Mouse (Mus musculus) MEL (cell line): Measurements from ENCODE around the gene Rbm42. TPM values are rescaled to one million over a fixed set of nuclear protein-coding genes. Genes with fewer than 3 reads are reported as not detected.

ENCODE experiments used
- DNase-seq: peaks from one replicate; pipeline ENCODE4 v3.0.0; 2011; ENCODE audit warnings: low read depth, low spot score
- H3K27ac ChIP-seq: 2 replicates; pipeline ENCODE4 v1.5.1; 2012; ENCODE audit warnings: low read depth, mild to moderate bottlenecking, control low read depth, low read length, moderate library complexity; ENCODE audit not compliant: control insufficient read depth
- H3K27me3 ChIP-seq, 2 experiments: fragments of 150-350 bp in 1 of 2; sonication (generic) in 1 of 2; 2 replicates each; pipeline ENCODE4 v1.6.1; 2012; ENCODE audit warnings: low read length in 2 of 2, mild to moderate bottlenecking in 2 of 2, improper control_type of control experiment in 1 of 2, moderate library complexity in 1 of 2; ENCODE audit not compliant: insufficient read depth in 2 of 2, control insufficient read depth in 1 of 2
- H3K36me3 ChIP-seq, 2 experiments: 2 replicates each; pipeline ENCODE4 v1.6.1; 2012 to 2014; ENCODE audit warnings: low read length in 2 of 2, improper control_type of control experiment in 1 of 2, inconsistent platforms in 1 of 2, mild to moderate bottlenecking in 1 of 2; ENCODE audit not compliant: insufficient read depth in 2 of 2, control insufficient read depth in 1 of 2
- H3K4me1 ChIP-seq, 2 experiments: fragments of 150-350 bp in 1 of 2; sonication (generic) in 1 of 2; 2 replicates each; pipeline ENCODE4 v1.6.1; 2012; ENCODE audit warnings: low read length in 2 of 2, improper control_type of control experiment in 1 of 2, mild to moderate bottlenecking in 1 of 2; ENCODE audit not compliant: insufficient read depth in 2 of 2, control insufficient read depth in 1 of 2
- H3K4me3 ChIP-seq, 2 experiments: fragments of 150-350 bp in 1 of 2; sonication (generic) in 1 of 2; 2 replicates each; pipeline ENCODE4 v1.5.1; 2012; ENCODE audit warnings: low read depth in 2 of 2, low read length in 2 of 2, mild to moderate bottlenecking in 2 of 2, moderate library complexity in 2 of 2, control low read depth in 1 of 2, improper control_type of control experiment in 1 of 2; ENCODE audit not compliant: control insufficient read depth in 1 of 2, insufficient read depth in 1 of 2
- H3K79me2 ChIP-seq: 2 replicates; pipeline ENCODE4 v1.6.1; 2012; ENCODE audit warnings: mild to moderate bottlenecking, low read length, moderate library complexity; ENCODE audit not compliant: control insufficient read depth, poor library complexity, insufficient read depth
- H3K9ac ChIP-seq: 2 replicates; pipeline ENCODE4 v1.6.1; 2012; ENCODE audit warnings: low read depth, mild to moderate bottlenecking, control low read depth, low read length, moderate library complexity; ENCODE audit not compliant: control insufficient read depth, poor library complexity, severe bottlenecking
- H3K9me3 ChIP-seq: fragments of 150-350 bp; sonication (generic); replicated peaks from 2 replicates; pipeline ENCODE4 v1.6.1; 2012; ENCODE audit warnings: mild to moderate bottlenecking, low read length, improper control_type of control experiment, moderate library complexity; ENCODE audit not compliant: insufficient read depth
- BHLHE40 ChIP-seq: IDR thresholded peaks from 2 replicates; pipeline ENCODE4 v1.6.1; 2012; ENCODE audit warnings: low read depth, mild to moderate bottlenecking, inconsistent platforms, low read length, improper control_type of control experiment, borderline replicate concordance
- CHD1 ChIP-seq: IDR thresholded peaks from 2 replicates; pipeline ENCODE4 v1.6.1; 2012; ENCODE audit warnings: low read depth, mild to moderate bottlenecking, inconsistent platforms, low read length, improper control_type of control experiment
- CHD2 ChIP-seq: IDR thresholded peaks from 2 replicates; pipeline ENCODE4 v1.6.1; 2011; ENCODE audit warnings: low read length, improper control_type of control experiment
- CTCF ChIP-seq, 3 experiments: IDR thresholded peaks in 2 of 3; conservative IDR thresholded peaks in 1 of 3; 2 replicates each; pipeline ENCODE4 v1.5.1; 2011 to 2012; ENCODE audit warnings: low read length in 3 of 3, low read depth in 2 of 3, mild to moderate bottlenecking in 2 of 3, improper control_type of control experiment in 1 of 3, inconsistent platforms in 1 of 3, mixed read lengths in 1 of 3, moderate library complexity in 1 of 3; ENCODE audit not compliant: control insufficient read depth in 1 of 3, insufficient read depth in 1 of 3, poor library complexity in 1 of 3, severe bottlenecking in 1 of 3
- E2F4 ChIP-seq: IDR thresholded peaks from 2 replicates; pipeline ENCODE4 v1.6.1; 2011; ENCODE audit warnings: low read depth, low read length, improper control_type of control experiment, borderline replicate concordance
- ELF1 ChIP-seq: IDR thresholded peaks from 2 replicates; pipeline ENCODE4 v1.6.1; 2014; ENCODE audit warnings: low read depth, mild to moderate bottlenecking, inconsistent platforms, low read length, improper control_type of control experiment, moderate library complexity
- ETS1 ChIP-seq: IDR thresholded peaks from 2 replicates; pipeline ENCODE4 v1.6.1; 2012; ENCODE audit warnings: low read depth, mild to moderate bottlenecking, inconsistent platforms, low read length, improper control_type of control experiment, moderate library complexity
- GABPA ChIP-seq: IDR thresholded peaks from 2 replicates; pipeline ENCODE4 v1.6.1; 2012; ENCODE audit warnings: low read depth, mild to moderate bottlenecking, inconsistent platforms, low read length, improper control_type of control experiment, moderate library complexity
- GATA1 ChIP-seq: IDR thresholded peaks from 2 replicates; pipeline ENCODE4 v1.6.1; 2011; ENCODE audit warnings: low read depth, low read length, improper control_type of control experiment
- HCFC1 ChIP-seq: IDR thresholded peaks from 2 replicates; pipeline ENCODE4 v1.6.1; 2012; ENCODE audit warnings: low read depth, mild to moderate bottlenecking, inconsistent platforms, low read length, improper control_type of control experiment, moderate library complexity
- JUND ChIP-seq: IDR thresholded peaks from 2 replicates; pipeline ENCODE4 v1.6.1; 2011; ENCODE audit warnings: low read depth, mild to moderate bottlenecking, improper control_type of control experiment, low read length
- KAT2A ChIP-seq: conservative IDR thresholded peaks from 2 replicates; pipeline ENCODE4 v1.6.1; 2012; ENCODE audit warnings: low read depth, low read length, improper control_type of control experiment, inconsistent platforms
- MAFK ChIP-seq: IDR thresholded peaks from 2 replicates; pipeline ENCODE4 v1.6.1; 2011; ENCODE audit warnings: low read depth, mild to moderate bottlenecking, low read length, improper control_type of control experiment, borderline replicate concordance
- MAZ ChIP-seq: IDR thresholded peaks from 2 replicates; pipeline ENCODE4 v1.6.1; 2012; ENCODE audit warnings: low read depth, mild to moderate bottlenecking, inconsistent platforms, low read length, improper control_type of control experiment
- MXI1 ChIP-seq: IDR thresholded peaks from 2 replicates; pipeline ENCODE4 v1.6.1; 2011; ENCODE audit warnings: mild to moderate bottlenecking, low read depth, low read length, improper control_type of control experiment
- MYB ChIP-seq: IDR thresholded peaks from 2 replicates; pipeline ENCODE4 v1.6.1; 2011; ENCODE audit warnings: mild to moderate bottlenecking, low read depth, low read length, improper control_type of control experiment
- MYC ChIP-seq: IDR thresholded peaks from 2 replicates; pipeline ENCODE4 v1.6.1; 2011; ENCODE audit warnings: low read depth, mild to moderate bottlenecking, low read length, improper control_type of control experiment, moderate library complexity
- NELFE ChIP-seq: IDR thresholded peaks from 2 replicates; pipeline ENCODE4 v1.6.1; 2011; ENCODE audit warnings: low read depth, low read length, improper control_type of control experiment
- NRF1 ChIP-seq: IDR thresholded peaks from 2 replicates; pipeline ENCODE4 v1.6.1; 2014; ENCODE audit warnings: low read depth, mild to moderate bottlenecking, inconsistent platforms, low read length, improper control_type of control experiment, moderate library complexity; ENCODE audit not compliant: poor library complexity, insufficient read depth, severe bottlenecking
- POLR2A ChIP-seq, 2 experiments: IDR thresholded peaks; 2 replicates each; pipeline ENCODE4 v1.6.1; 2011 to 2012; ENCODE audit warnings: low read length in 2 of 2, mild to moderate bottlenecking in 2 of 2, control low read depth in 1 of 2, improper control_type of control experiment in 1 of 2, low read depth in 1 of 2, moderate library complexity in 1 of 2; ENCODE audit not compliant: control insufficient read depth in 1 of 2, insufficient read depth in 1 of 2, poor library complexity in 1 of 2
- RAD21 ChIP-seq: IDR thresholded peaks from 2 replicates; pipeline ENCODE4 v1.6.1; 2011; ENCODE audit warnings: mild to moderate bottlenecking, low read depth, low read length, improper control_type of control experiment
- RCOR1 ChIP-seq: IDR thresholded peaks from 2 replicates; pipeline ENCODE4 v1.6.1; 2012; ENCODE audit warnings: low read depth, mild to moderate bottlenecking, inconsistent platforms, low read length, improper control_type of control experiment
- SIN3A ChIP-seq: IDR thresholded peaks from 2 replicates; pipeline ENCODE4 v1.6.1; 2012; ENCODE audit warnings: low read length, improper control_type of control experiment, inconsistent platforms
- SMC3 ChIP-seq: IDR thresholded peaks from 2 replicates; pipeline ENCODE4 v1.6.1; 2011; ENCODE audit warnings: low read depth, low read length, improper control_type of control experiment
- TBP ChIP-seq: IDR thresholded peaks from 2 replicates; pipeline ENCODE4 v1.8.0; 2011; ENCODE audit warnings: low read depth, low read length, improper control_type of control experiment
- TCF12 ChIP-seq: IDR thresholded peaks from 2 replicates; pipeline ENCODE4 v1.6.1; 2014; ENCODE audit warnings: low read depth, mild to moderate bottlenecking, inconsistent platforms, low read length, improper control_type of control experiment, moderate library complexity
- UBTF ChIP-seq: IDR thresholded peaks from 2 replicates; pipeline ENCODE4 v1.6.1; 2012; ENCODE audit warnings: low read depth, mild to moderate bottlenecking, inconsistent platforms, low read length, improper control_type of control experiment, moderate library complexity, borderline replicate concordance; ENCODE audit not compliant: insufficient read depth
- USF1 ChIP-seq: IDR thresholded peaks from 2 replicates; pipeline ENCODE4 v1.6.1; 2014; ENCODE audit warnings: low read depth, mild to moderate bottlenecking, inconsistent platforms, low read length, improper control_type of control experiment, moderate library complexity
- USF2 ChIP-seq, 2 experiments: IDR thresholded peaks; 2 replicates each; pipeline ENCODE4 v1.6.1; 2011 to 2012; ENCODE audit warnings: improper control_type of control experiment in 2 of 2, low read length in 2 of 2, borderline replicate concordance in 1 of 2, inconsistent platforms in 1 of 2, low read depth in 1 of 2, mild to moderate bottlenecking in 1 of 2; ENCODE audit not compliant: insufficient read depth in 1 of 2
- ZC3H11A ChIP-seq: IDR thresholded peaks from 2 replicates; pipeline ENCODE4 v1.6.1; 2012; ENCODE audit warnings: low read depth, mild to moderate bottlenecking, inconsistent platforms, low read length, improper control_type of control experiment
- ZKSCAN1 ChIP-seq: IDR thresholded peaks from 2 replicates; pipeline ENCODE4 v1.6.1; 2012; ENCODE audit warnings: low read depth, mild to moderate bottlenecking, inconsistent platforms, low read length, improper control_type of control experiment, moderate library complexity
- ZMIZ1 ChIP-seq: IDR thresholded peaks from 2 replicates; pipeline ENCODE4 v1.6.1; 2012; ENCODE audit warnings: low read depth, mild to moderate bottlenecking, inconsistent platforms, low read length, improper control_type of control experiment, moderate library complexity
- polyA plus RNA-seq, 2 experiments: library from polyadenylated mRNA; stranded (reverse) in 1 of 2; unstranded in 1 of 2; fragments of >175 nt in 1 of 2; fragments of >200 nt in 1 of 2; gene quantifications; 2 replicates each; pipeline versions ENCODE4 v1.2.1 to v1.2.4; 2012; ENCODE audit warnings: low replicate concordance in 2 of 2, low read depth in 1 of 2; ENCODE audit not compliant: insufficient read length in 2 of 2, insufficient read depth in 1 of 2, missing spikeins in 1 of 2
- total RNA-seq: library from RNA; depleted of rRNA; stranded (reverse); fragments of 300-350 nt; gene quantifications from 2 replicates; pipeline ENCODE4 v1.2.3, GENCODE M21; 2012

Rbm42 gene
- total and polyA plus RNA-seq, 3 experiments, result 124 to 129 TPM; not detected in 1

GRCm38 (mm10) chr7:30664529-30665200 is 14.5 kb upstream of the Rbm42 start, which contains the start of gene Haus5 (continued):
- 0 out of 2 replicates have a peak, but pooled peaks have one; percentile 49 for TF ChIP-seq ELF1
- TF ChIP-seq ETS1, result peak; percentile 67; the same call in 1 of the 2 replicates
- peak in 1 of 2 experiments; percentile 80; a peak in 2 of 4 replicates for TF ChIP-seq POLR2A (IDR thresholded peaks at IDR 0.05; ENCODE audit: control insufficient read depth in 1 of 2, insufficient read depth in 1 of 2, low read depth in 1 of 2, low read length in 2 of 2, poor library complexity in 1 of 2)
- TF ChIP-seq NRF1, result no peak
- peak; percentile 90 for TF ChIP-seq CHD2
- peak; percentile 90 for TF ChIP-seq TBP

DNA sequence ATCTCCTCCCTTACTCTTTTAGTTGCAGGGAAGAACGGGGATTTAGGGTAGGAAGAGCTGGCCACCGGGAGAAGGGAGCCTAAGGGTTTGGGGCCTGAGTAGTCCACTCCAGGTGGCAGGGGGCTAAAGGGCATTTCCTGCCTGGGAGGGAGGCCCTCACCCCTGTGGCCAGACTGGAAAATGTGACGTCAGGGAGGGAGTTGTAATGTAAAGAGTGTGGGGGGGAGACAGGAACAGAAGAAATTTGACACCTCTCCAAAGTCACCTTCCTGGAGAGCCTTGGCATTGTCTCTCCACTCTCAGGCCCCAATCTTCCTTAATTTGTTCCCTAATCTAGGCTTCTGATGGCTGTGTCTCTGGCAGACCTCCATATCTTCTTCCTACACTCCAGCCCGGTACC is 11.0 kb downstream of the Rbm42 start:
- no peaks in the 10 kb centered on the region for H3K79me2 ChIP-seq

GRCm38 (mm10) chr7:30636395-30636794 is 13.7 kb downstream of the Rbm42 start:
- H3K9me3 ChIP-seq, result no peaks in the 10 kb centered on the region
- TF ChIP-seq MXI1 (no peak), CHD1 (no peak), GABPA (no peak), ZC3H11A (no peak), BHLHE40 (no peak), NELFE (no peak), ETS1 (no peak), RAD21 (no peak), ZKSCAN1 (no peak), USF1 (no peak), MAFK (no peak), GATA1 (no peak), MYB (no peak), SIN3A (no peak), JUND (no peak), CHD2 (no peak), ZMIZ1 (no peak), CTCF (IDR thresholded peaks at IDR 0.05 in 2 of 3, conservative IDR thresholded peaks at IDR 0.05 in 1 of 3; ENCODE audit: control insufficient read depth in 1 of 3, insufficient read depth in 1 of 3, low read depth in 2 of 3, low read length in 3 of 3, poor library complexity in 1 of 3, severe bottlenecking in 1 of 3) (no peak)
- no peak overlapping the region for H3K4me3 ChIP-seq
- H3K79me2 ChIP-seq, result no peaks in the 10 kb centered on the region
- no peak overlapping the region for H3K9ac ChIP-seq
- no peak overlapping the region for H3K27ac ChIP-seq
- no peaks in the 10 kb centered on the region; a peak in 1 of 4 replicates for H3K36me3 ChIP-seq
- DNase-seq, result no peak
- no peaks in the 10 kb centered on the region for H3K4me1 ChIP-seq
- peaks cover 2 to 7% of the 10 kb centered on the region in 2 experiments for H3K27me3 ChIP-seq

More for the DNA sequence above, 11.0 kb downstream of the Rbm42 start:
- no peaks in the 10 kb centered on the region for H3K4me1 ChIP-seq
- H3K4me3 ChIP-seq, result no peak overlapping the region
- no peak for TF ChIP-seq RCOR1
- no peak for TF ChIP-seq UBTF
- no peak for TF ChIP-seq SIN3A
- TF ChIP-seq NRF1, result no peak
- TF ChIP-seq HCFC1, result no peak
- no peak for TF ChIP-seq KAT2A
- no peak for TF ChIP-seq E2F4
- no peak for TF ChIP-seq CHD2
- TF ChIP-seq USF2 (IDR thresholded peaks at IDR 0.05; ENCODE audit: borderline replicate concordance in 1 of 2, insufficient read depth in 1 of 2, low read depth in 1 of 2, low read length in 2 of 2), result no peak
- no peak for TF ChIP-seq MAZ
- no peak for TF ChIP-seq USF1
- no peak for TF ChIP-seq SMC3
- no peak for TF ChIP-seq ELF1
- no peak for TF ChIP-seq POLR2A (IDR thresholded peaks at IDR 0.05; ENCODE audit: control insufficient read depth in 1 of 2, insufficient read depth in 1 of 2, low read depth in 1 of 2, low read length in 2 of 2, poor library complexity in 1 of 2)
- TF ChIP-seq TCF12, result no peak
- TF ChIP-seq MYC, result no peak
- TF ChIP-seq, all 39 proteins: peak for 0
- 0 out of 4 replicates have a peak, but pooled peaks cover 0 to 2% of the 10 kb centered on the region in 2 experiments for H3K27me3 ChIP-seq
- no peaks in the 10 kb centered on the region; a peak in 1 of 4 replicates for H3K36me3 ChIP-seq
- no peak for DNase-seq
- no peak overlapping the region for H3K27ac ChIP-seq
- no peaks in the 10 kb centered on the region for H3K9me3 ChIP-seq
- no peak overlapping the region for H3K9ac ChIP-seq
